Comparison of ENCODE assay signal across 34 mouse cellular contexts in genomic region chr12:44315212-44315611, GRCm38 (mm10). TPM values are rescaled to one million over a fixed set of nuclear protein-coding genes. Genes with fewer than 3 reads are reported as not detected.
"Had no signal": no experiment of that assay in that cellular context is flagged by ENCODE, and none has a peak within 500 bp of the region (broad histone marks: within the 10 kb centered on the region; RNA-seq: fewer than 3 reads in every experiment).

No protein-coding gene starts in this region.

- H3K9me3 ChIP-seq: heart, embryonic 10.5 days; heart, embryonic 12.5 days; heart, embryonic 13.5 days; heart, embryonic 15.5 days; hindbrain, embryonic 10.5 days; hindbrain, embryonic 12.5 days; hindbrain, embryonic 13.5 days; hindbrain, embryonic 15.5 days; intestine, embryonic 15.5 days had no signal

- DNase-seq: heart, adult 2 months; heart, postnatal 10 days; heart, postnatal 14 days; heart, postnatal 36 days; heart, postnatal 4 days; kidney, adult 11 months; kidney, adult 18-20 months; kidney, adult 8-10 months; kidney, adult 9 months; kidney, postnatal 10 days; kidney, postnatal 14 days; kidney, postnatal 25 days; kidney, postnatal 36 days; layer of hippocampus, adult 9-11 months; layer of hippocampus, postnatal 36 days had no signal

- H3K9ac ChIP-seq: heart, embryonic 12.5 days; heart, embryonic 13.5 days; heart, embryonic 15.5 days; hindbrain, embryonic 12.5 days; hindbrain, embryonic 13.5 days; hindbrain, embryonic 14.5 days; hindbrain, embryonic 15.5 days; intestine, embryonic 15.5 days had no signal

- H3K27ac ChIP-seq: heart, adult 2 months; heart, embryonic 10.5 days; heart, embryonic 13.5 days; heart, embryonic 15.5 days; hindbrain, embryonic 10.5 days; hindbrain, embryonic 12.5 days; hindbrain, embryonic 13.5 days; hindbrain, embryonic 14.5 days; hindbrain, embryonic 15.5 days; hindbrain, postnatal 0 days; intestine, embryonic 15.5 days; kidney, postnatal 0 days; left cerebral cortex, adult 2 months had no signal

- H3K4me1 ChIP-seq: heart, embryonic 10.5 days; heart, embryonic 12.5 days; heart, embryonic 13.5 days; heart, embryonic 15.5 days; hindbrain, embryonic 10.5 days; hindbrain, embryonic 12.5 days; hindbrain, embryonic 13.5 days; hindbrain, embryonic 15.5 days; intestine, embryonic 15.5 days had no signal

- ATAC-seq: hindbrain, embryonic 16.5 days; hindbrain, postnatal 0 days; inflammation-experienced regulatory T-cells, adult 6 months; intestine, embryonic 15.5 days; intestine, embryonic 16.5 days; intestine, postnatal 0 days had no signal

- H3K4me3 ChIP-seq: heart, adult 2 months; heart, embryonic 10.5 days; heart, embryonic 12.5 days; heart, embryonic 13.5 days; heart, embryonic 15.5 days; hindbrain, embryonic 10.5 days; hindbrain, embryonic 12.5 days; hindbrain, embryonic 13.5 days; hindbrain, embryonic 15.5 days; intestine, embryonic 15.5 days; left cerebral cortex, adult 2 months had no signal

- H3K4me2 ChIP-seq: heart, embryonic 11.5 days; heart, embryonic 12.5 days; heart, embryonic 13.5 days; heart, embryonic 15.5 days; hindbrain, embryonic 12.5 days; hindbrain, embryonic 13.5 days; hindbrain, embryonic 14.5 days; hindbrain, embryonic 15.5 days; intestine, embryonic 15.5 days had no signal

- H3K27me3 ChIP-seq: heart, embryonic 12.5 days; heart, embryonic 13.5 days; heart, embryonic 15.5 days; hindbrain, embryonic 12.5 days; hindbrain, embryonic 13.5 days; hindbrain, embryonic 15.5 days; intestine, embryonic 15.5 days had no signal

RNA-seq across cellular contexts. Expression of gene Nrcam, which starts 13.5 kb away (rescaled TPM):
- total RNA-seq: hematopoietic stem cell, adult 5-6 weeks had no signal
